Mouse (Mus musculus): ENCODE data around the gene Mybbp1a.

The Mybbp1a gene

GRCm38 (mm10) chr11:72440965-72441664 lies at the start of gene Mybbp1a:
Mybbp1a (plus strand) TSS chr11:72441355.
- DNase-seq, result peak; percentile 97 to 99

GRCm38 (mm10) chr11:72393243-72393642 lies 47.9 kb upstream of the Mybbp1a start:
- no peak for DNase-seq

GRCm38 (mm10) chr11:72393669-72394068 lies 47.5 kb upstream of the Mybbp1a start:
- no peak for DNase-seq

GRCm38 (mm10) chr11:72394694-72395093 lies 46.5 kb upstream of the Mybbp1a start:
- DNase-seq, result no peak

GRCm38 (mm10) chr11:72395652-72396051 lies 45.5 kb upstream of the Mybbp1a start:
- DNase-seq, result no peak

GRCm38 (mm10) chr11:72396621-72397020 lies 44.5 kb upstream of the Mybbp1a start:
- DNase-seq, result no peak

GRCm38 (mm10) chr11:72397072-72397471 lies 44.1 kb upstream of the Mybbp1a start:
- no peak for DNase-seq

GRCm38 (mm10) chr11:72397811-72398525 lies 43.2 kb upstream of the Mybbp1a start:
- DNase-seq, result no peak

- DNase-seq, result peak; percentile 46 to 58
Observed at GRCm38 (mm10) chr11:72401068-72401467, 40.1 kb upstream of the Mybbp1a start.

- DNase-seq, result peak; percentile 64 to 71
Observed at GRCm38 (mm10) chr11:72402017-72402416, 39.1 kb upstream of the Mybbp1a start.

- DNase-seq, result no peak
Observed at GRCm38 (mm10) chr11:72402969-72403368, 38.2 kb upstream of the Mybbp1a start.

- DNase-seq, result no peak
Observed at GRCm38 (mm10) chr11:72405532-72405931, 35.6 kb upstream of the Mybbp1a start.

GRCm38 (mm10) chr11:72406079-72406675 lies 35.0 kb upstream of the Mybbp1a start:
- DNase-seq, result no peak

- no peak for DNase-seq
Observed at GRCm38 (mm10) chr11:72407081-72407480, 34.1 kb upstream of the Mybbp1a start.

GRCm38 (mm10) chr11:72407574-72407973 lies 33.6 kb upstream of the Mybbp1a start:
- DNase-seq, result no peak

- no peak for DNase-seq
Observed at GRCm38 (mm10) chr11:72408451-72409170, 32.5 kb upstream of the Mybbp1a start.

- DNase-seq, result no peak
Observed at GRCm38 (mm10) chr11:72409649-72410385, 31.3 kb upstream of the Mybbp1a start.

- peak; percentile 87 to 92 for DNase-seq
Observed at GRCm38 (mm10) chr11:72410521-72411092, 30.5 kb upstream of the Mybbp1a start.

- DNase-seq, result peak; percentile 92
Observed at GRCm38 (mm10) chr11:72411093-72411921, 29.8 kb upstream of the Mybbp1a start, which contains the start of gene Smtnl2. Smtnl2 (minus strand) TSS chr11:72411713.

GRCm38 (mm10) chr11:72411945-72412344 lies 29.2 kb upstream of the Mybbp1a start:
- no peak for DNase-seq

- no peak for DNase-seq
Observed at GRCm38 (mm10) chr11:72413016-72413415, 28.1 kb upstream of the Mybbp1a start.

Data from kidney, adult 8-10 months (tissue).